Mouse (Mus musculus) T-helper 17 cell (primary cell): ENCODE measurements at regions not wholly inside any gene's neighbourhood (a gene's known extent, or its start where the extent isn't known, plus 50 kb on each side); places are given as distances from the start of the nearest gene placed in this dataset.
"Not testable (repeated sequence)": the region's sequence is repeated elsewhere in the genome, so short reads cannot be mapped to it uniquely, and the experiment has no call there.

Experiments used
- in situ Hi-C, 2 experiments: fragments of 300-600 bp; cut with MboI, MseI; formaldehyde crosslinking; loops; 1 replicate in 1 of 2; 2 replicates in 1 of 2; pipeline ENCODE4 v1.15.1; 2025; ENCODE audit warnings: high pct_unique_total_duplicates in 2 of 2

GRCm38 (mm10) chr11:22420003-22420723 is 78.1 kb upstream of the Ehbp1 start:
- in situ Hi-C loops, result loop anchor here in 1 of 2 experiments (10.0 kb wide), 1 partner anchor 1005 kb away; no protein-coding TSS in a partner anchor

- in situ Hi-C loops, result loop anchor here in 1 of 2 experiments (10.0 kb wide), 1 partner anchor 1007 kb away; no protein-coding TSS in a partner anchor
Measured at GRCm38 (mm10) chr11:22421762-22422161, 79.7 kb upstream of the Ehbp1 start.

DNA sequence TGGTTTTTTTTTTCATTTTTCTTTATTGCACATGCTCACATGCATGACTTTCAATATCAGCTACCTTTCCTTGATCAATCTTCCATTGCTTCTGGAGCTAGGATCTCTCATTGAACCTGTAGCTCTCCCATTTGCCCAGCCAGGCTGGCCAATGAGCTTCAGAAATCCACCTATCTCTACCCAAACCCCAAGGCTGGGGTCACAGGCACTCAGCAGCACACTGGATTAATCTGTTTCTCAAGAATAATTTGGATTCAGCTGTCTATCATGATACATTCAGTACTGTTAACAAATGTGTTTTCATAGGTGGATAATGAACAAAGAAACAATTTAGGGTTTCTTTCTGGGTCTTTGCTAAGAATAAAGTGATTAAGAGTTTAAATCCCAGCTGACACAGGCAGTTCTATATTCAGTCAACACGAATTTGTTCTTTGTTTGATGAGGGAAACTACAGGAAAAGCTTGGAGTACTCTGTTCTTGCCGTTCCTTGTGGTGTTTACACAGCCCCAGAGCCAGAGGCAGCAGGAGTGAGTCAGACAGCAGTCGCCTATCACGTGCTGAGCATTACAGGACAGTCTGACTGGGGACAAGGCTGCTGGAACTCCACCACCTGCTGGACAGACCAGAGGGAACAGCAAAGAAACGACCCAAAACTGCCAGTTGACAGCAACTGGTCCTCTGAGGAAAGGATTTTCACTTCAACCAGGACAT is 74.6 kb upstream of the Tmem17 start:
- in situ Hi-C loops, result no loop called here

GRCm38 (mm10) chr11:22437851-22438215 is 74.1 kb upstream of the Tmem17 start:
- in situ Hi-C loops, result no loop called here

DNA sequence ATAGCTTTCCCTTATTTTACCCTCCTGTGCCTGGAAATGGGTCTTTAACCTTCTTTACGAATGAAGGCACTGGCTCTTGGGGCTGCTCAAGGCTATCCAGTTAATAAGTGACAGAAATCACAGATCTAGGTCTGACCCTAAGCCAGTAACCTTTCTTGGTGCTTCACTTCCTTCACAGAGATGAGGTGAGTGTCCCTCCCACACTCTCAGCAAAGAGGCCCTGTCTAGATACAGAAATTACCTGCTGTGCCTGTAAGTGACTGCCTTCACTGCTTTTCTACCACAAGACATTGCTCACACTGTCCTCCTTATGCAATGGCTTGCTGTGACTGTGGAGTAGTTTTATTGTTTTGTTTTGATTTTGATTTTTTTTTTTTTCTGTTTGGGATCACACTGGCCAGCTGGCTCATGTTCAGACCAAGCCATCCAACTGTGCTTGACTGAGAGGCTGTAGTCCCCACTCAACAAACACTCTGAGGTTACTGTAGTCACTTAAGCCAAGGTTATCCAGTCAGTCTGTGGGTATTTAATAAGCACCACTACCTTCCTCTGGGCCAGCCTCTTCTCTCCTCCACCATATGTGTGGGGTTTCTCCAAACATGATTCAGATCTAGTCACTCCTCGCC is 73.3 kb upstream of the Tmem17 start:
- in situ Hi-C loops, result no loop called here

DNA sequence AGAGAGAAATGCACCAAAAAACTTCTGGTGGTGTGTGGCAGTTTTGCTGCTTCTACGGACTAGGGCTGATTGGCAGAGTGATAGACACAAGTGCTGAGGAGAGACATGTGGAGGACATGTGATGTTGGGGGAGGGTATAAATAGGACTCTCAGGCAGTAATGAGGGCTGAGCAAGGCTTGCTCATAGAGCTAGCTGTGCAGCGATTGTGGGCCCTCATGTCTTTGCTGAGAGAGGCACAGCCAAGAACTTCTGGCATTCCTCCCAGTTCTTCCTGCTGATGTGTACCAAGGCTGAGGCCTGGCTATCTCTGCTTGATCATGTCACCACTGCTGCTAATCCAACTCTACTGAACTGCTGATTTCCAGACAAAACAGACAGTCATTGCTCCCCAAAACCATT is 71.4 kb upstream of the Tmem17 start:
- in situ Hi-C loops, result no loop called here

DNA sequence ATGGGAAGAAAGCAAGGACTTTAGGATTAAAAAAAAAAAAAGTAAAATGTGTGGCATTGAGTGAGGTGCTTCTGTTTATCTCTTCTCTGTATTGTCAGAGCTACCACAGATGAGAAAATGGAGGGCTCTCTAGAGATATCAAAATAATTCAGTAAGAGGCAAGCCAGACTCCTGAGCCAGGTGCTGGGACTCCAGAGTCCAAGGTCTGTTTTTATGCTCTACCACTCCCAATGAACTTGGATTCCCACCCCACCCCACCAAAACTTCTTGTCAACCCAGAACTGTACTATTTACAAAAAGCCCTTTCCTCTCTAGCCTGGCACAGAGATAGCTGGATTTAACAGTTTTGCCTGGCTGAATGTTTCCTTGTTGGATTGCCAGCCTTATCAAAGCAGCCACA is 58.7 kb upstream of the Tmem17 start:
- in situ Hi-C loops, result no loop called here

DNA sequence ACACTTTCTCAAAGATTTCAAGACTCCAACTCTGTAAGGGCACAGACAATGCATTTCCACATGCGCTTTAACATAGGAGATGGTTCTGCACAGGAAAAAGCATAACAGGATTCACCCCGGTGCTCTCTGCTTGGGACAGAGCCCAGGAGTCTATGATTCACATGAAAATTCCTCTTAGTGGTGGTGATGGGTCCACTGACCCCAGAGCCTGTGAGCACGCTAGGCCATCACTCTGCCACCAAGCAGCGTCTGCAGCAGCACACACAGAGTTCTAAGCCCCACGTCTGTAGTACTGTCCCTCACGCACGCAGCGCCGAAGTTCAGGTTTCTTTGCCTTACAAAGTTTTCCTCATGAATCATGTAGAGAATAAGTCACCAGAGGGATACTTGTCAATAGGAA is 55.6 kb upstream of the Tmem17 start:
- in situ Hi-C loops, result no loop called here

- in situ Hi-C loops, result no loop called here
Measured at GRCm38 (mm10) chr11:22457220-22457619, 54.7 kb upstream of the Tmem17 start.

DNA sequence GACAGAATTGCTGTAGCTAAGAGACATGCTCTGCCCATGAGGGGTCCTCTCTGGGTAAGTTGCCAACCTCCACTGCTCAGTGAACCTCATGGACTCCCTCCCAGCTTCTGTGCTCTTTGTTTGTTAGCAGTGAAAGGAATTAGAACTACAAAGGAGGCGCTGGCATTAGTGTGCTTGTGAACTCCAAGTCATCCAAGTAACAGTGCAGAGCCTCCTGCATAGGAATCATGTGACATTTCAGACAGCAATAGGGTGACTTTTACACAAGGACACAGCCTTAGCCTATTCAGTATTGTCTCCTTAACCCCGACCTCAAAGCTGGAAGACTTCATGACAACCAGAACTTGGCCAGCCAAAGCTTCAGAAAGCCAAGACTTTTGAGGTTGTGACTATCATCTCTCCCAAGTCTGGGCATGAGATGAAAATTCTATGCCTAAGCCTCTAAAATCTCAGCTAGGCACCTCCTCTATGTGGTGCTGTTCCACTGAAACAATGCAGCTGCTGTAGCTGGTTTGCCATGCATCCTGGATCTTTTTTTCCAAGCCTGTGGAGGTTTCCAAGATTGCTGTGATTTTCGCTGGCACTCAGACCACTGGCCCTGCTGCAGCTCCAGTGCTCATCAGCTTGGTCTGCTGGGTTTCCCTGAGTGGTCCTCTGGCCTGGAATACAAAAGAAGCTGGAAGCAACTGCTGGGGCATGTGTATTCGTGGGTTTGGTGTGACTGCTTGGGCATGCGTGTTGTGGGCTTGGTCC is 52.8 kb upstream of the Tmem17 start:
- in situ Hi-C loops, result no loop called here

GRCm38 (mm10) chr11:22461019-22461735 is 50.7 kb upstream of the Tmem17 start:
- in situ Hi-C loops, result not testable (repeated sequence)
